Mouse (Mus musculus) intestine, embryonic 14.5 days (tissue): ENCODE measurements around the gene Cyp2d10. TPM values are rescaled to one million over a fixed set of nuclear protein-coding genes. Genes with fewer than 3 reads are reported as not detected.

Experiments
- ATAC-seq: fragments of 200-750 bp; cut with Nextera tagmentation; replicated peaks from 2 replicates; pipeline ENCODE4 v1.8.0; 2017; ENCODE audit warnings: low read depth, moderate number of reproducible peaks, moderate TSS enrichment, moderate library complexity; ENCODE audit not compliant: low FRiP score, low TSS enrichment
- DNase-seq: peaks from one replicate; pipeline ENCODE4 v3.0.0-alpha.2; 2018; ENCODE audit warnings: low spot score
- H3K27ac ChIP-seq: fragments of 300-500 bp; sonication (generic); 2 replicates; pipeline ENCODE4 v1.5.1; 2014; ENCODE audit warnings: low read depth, mild to moderate bottlenecking, control low read depth
- H3K27me3 ChIP-seq: fragments of 300-500 bp; sonication (generic); replicated peaks from 2 replicates; pipeline ENCODE4 v1.6.1; 2014; ENCODE audit warnings: low read length, control low read depth; ENCODE audit not compliant: control insufficient read depth, insufficient read depth
- H3K36me3 ChIP-seq: fragments of 300-500 bp; sonication (generic); 2 replicates; pipeline ENCODE4 v1.6.1; 2014; ENCODE audit warnings: low read length, control low read depth; ENCODE audit not compliant: control insufficient read depth, insufficient read depth
- H3K4me1 ChIP-seq: fragments of 300-500 bp; sonication (generic); replicated peaks from 2 replicates; pipeline ENCODE4 v1.6.1; 2014; ENCODE audit warnings: low read length, control low read depth, mixed read lengths; ENCODE audit not compliant: control insufficient read depth, insufficient read depth
- H3K4me2 ChIP-seq: fragments of 300-500 bp; sonication (generic); 2 replicates; pipeline ENCODE4 v1.6.1; 2014; ENCODE audit warnings: low read length
- H3K4me3 ChIP-seq: fragments of 300-500 bp; sonication (generic); 2 replicates; pipeline ENCODE4 v1.5.1; 2014; ENCODE audit warnings: low read depth, low read length, control low read depth, mixed read lengths
- H3K9ac ChIP-seq: fragments of 300-500 bp; sonication (generic); 2 replicates; pipeline ENCODE4 v1.6.1; 2014; ENCODE audit warnings: mild to moderate bottlenecking, low read length
- H3K9me3 ChIP-seq: fragments of 300-500 bp; sonication (generic); 2 replicates; pipeline ENCODE4 v1.6.1; 2016; ENCODE audit warnings: low read length, control low read depth; ENCODE audit not compliant: control insufficient read depth
- WGBS: fragments of 180-500 bp; shearing (Covaris S2); extraction: QIAGEN DNeasy Blood & Tissue Kit; methylation state at CpG from one replicate; pipeline ENCODE4 v1.1.7; 2014; 5-methylcytosine and 5-hydroxymethylcytosine counted together
- polyA plus RNA-seq: library from polyadenylated mRNA; unstranded; fragments of >200 nt; fragmentation: Nextera tagmentation; extraction: Ambion mirVana; gene quantifications from 2 replicates; pipeline ENCODE4 v1.2.1, GENCODE M21; 2014

Cyp2d10 gene
- polyA plus RNA-seq, 1 experiment from 2014 or later: not detected

DNA sequence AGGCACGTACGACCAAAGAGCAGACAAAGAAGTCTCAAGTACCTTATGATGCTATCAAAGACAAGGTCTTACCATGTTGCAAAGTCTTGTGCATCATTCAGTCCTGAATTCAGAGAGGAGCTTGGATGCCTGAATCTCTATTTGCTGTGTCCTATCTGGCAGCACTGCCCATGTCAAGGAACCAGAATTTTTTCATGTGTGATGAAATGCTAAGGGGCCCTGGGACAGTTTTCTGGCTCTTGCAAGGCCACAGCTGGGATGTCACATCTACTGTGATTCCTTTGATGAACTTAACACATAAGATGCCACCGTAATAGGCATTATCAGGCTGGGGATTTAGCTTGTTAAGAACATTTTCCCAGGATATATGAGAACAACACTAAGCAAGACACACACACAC lies 28.0 kb upstream of the Cyp2d10 start:
- Histone ChIP-seq H3K4me3 (no peak overlapping the region), H3K27me3 (no peaks in the 10 kb centered on the region), H3K4me2 (no peak overlapping the region), H3K4me1 (peaks cover 5% of the 10 kb centered on the region; the same call in 1 of the 2 replicates), H3K9me3 (no peaks in the 10 kb centered on the region), H3K27ac (no peak overlapping the region), H3K9ac (no peak overlapping the region), H3K36me3 (no peaks in the 10 kb centered on the region)
- ATAC-seq (no peak), DNase-seq (no peak)
- 84% methylated on average over 3 of the region's 3 CpGs for WGBS

DNA sequence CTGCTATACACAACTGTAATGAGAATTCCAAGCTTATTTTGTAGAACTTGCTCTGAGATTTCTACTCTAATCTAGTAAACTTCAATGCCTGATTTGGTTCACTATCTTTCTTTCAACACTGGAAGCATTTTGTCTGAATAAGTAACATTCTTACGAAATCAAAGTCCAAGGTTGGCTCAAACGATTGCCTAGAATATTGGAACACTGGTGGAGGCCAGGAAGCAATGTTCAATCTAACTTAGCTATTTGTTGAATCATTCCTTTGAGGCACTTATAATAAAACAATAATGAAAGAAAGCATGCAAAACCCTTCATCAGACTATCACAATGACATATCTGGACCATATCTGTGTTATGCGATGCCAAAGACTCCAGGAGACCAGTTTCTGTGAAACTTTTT lies 27.5 kb upstream of the Cyp2d10 start:
- no peaks in the 10 kb centered on the region for H3K36me3 ChIP-seq
- H3K9me3 ChIP-seq: no peaks in the 10 kb centered on the region
- no peaks in the 10 kb centered on the region for H3K27me3 ChIP-seq
- H3K4me3 ChIP-seq: no peak overlapping the region
- no peak overlapping the region for H3K27ac ChIP-seq
- DNase-seq: no peak
- no peak for ATAC-seq
- 94% methylated on average over 3 of the region's 3 CpGs for WGBS
- no peak overlapping the region for H3K4me2 ChIP-seq
- H3K4me1 ChIP-seq: peaks cover 5% of the 10 kb centered on the region; the same call in 1 of the 2 replicates
- H3K9ac ChIP-seq: no peak overlapping the region

DNA sequence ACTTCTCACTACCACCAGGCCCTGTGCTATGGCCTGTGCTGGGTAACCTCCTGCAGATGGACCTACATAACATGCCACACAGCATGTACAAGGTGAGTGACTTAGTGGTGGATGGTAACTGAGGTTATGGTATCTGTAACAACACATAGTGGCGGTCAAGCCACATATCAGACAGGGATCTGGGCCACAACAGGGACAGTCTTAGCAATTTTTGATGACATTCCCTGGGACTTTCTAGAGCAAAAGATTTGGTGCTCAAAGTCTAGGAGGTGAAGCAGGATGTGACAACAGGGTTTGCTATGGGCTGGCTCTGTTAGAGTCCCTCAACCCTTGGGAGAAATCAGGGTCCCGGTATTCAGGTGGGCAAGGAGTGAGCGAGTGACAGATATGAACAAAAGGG lies 26.6 kb upstream of the Cyp2d10 start:
- WGBS: 96% methylated on average over 3 of the region's 3 CpGs
- no peaks in the 10 kb centered on the region for H3K36me3 ChIP-seq
- peaks cover 5% of the 10 kb centered on the region; the same call in 1 of the 2 replicates for H3K4me1 ChIP-seq
- H3K4me3 ChIP-seq: no peak overlapping the region
- DNase-seq: no peak
- no peaks in the 10 kb centered on the region for H3K27me3 ChIP-seq
- no peak overlapping the region for H3K27ac ChIP-seq
- no peak overlapping the region for H3K9ac ChIP-seq
- H3K9me3 ChIP-seq: no peaks in the 10 kb centered on the region
- no peak overlapping the region for H3K4me2 ChIP-seq
- no peak for ATAC-seq

DNA sequence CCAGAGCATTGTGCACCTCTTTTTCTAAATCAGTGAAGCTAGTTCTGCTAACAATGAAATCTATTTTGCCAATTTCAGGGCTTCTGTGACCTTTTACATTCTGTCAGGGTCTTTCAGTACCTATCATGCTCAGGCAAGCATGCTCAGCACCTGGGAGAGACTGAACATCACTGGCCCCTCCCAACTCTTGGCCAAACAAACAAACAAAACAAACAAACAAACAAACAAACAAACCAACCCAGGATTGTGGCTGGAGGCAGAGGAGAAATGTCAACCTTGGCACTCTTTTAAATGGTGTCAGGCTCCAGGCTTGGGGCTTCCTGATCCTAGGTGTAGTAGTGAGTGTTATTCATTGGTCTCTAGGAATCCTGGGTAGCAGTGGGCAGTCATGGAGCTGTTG lies 26.1 kb upstream of the Cyp2d10 start, which contains the start of gene Cyp2d9:
TSS of gene Cyp2d9 (plus strand) at position 301 of the 400 bp plus-strand sequence.
- H3K9ac ChIP-seq: no peak within 1 kb of the TSS
- no peaks in the 10 kb centered on the region for H3K36me3 ChIP-seq
- H3K4me3 ChIP-seq: no peak within 1 kb of the TSS
- no peaks in the 10 kb centered on the region for H3K9me3 ChIP-seq
- no peaks in the 10 kb centered on the region for H3K27me3 ChIP-seq
- H3K4me2 ChIP-seq: no peak within 1 kb of the TSS
- ATAC-seq: no peak
- H3K27ac ChIP-seq: no peak within 1 kb of the TSS
- DNase-seq: no peak
- H3K4me1 ChIP-seq: peaks cover 4% of the 10 kb centered on the region; the same call in 1 of the 2 replicates

DNA sequence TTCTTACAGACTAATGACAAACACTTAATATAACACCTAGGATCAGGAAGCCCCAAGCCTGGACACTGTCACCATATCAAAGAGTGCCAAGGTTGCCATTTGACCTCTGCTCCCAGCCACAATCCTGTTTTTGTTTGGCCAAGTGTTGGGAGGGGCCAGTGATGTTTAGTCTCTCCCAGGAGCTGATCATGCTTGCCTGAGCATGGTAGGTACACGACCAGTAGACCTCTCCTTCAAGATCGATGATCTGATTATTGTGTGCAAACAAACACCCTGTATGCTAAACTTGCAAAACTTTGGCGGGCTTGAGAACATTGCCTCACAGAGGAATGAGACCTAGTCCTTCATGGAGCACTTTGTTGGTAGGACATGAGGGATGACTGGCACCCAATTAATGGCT lies 16.5 kb upstream of the Cyp2d10 start:
- Histone ChIP-seq H3K4me3 (no peak overlapping the region), H3K36me3 (no peaks in the 10 kb centered on the region), H3K9ac (no peak overlapping the region), H3K4me1 (no peaks in the 10 kb centered on the region), H3K27me3 (no peaks in the 10 kb centered on the region), H3K9me3 (no peaks in the 10 kb centered on the region), H3K27ac (no peak overlapping the region), H3K4me2 (no peak overlapping the region)
- WGBS: 86% methylated on average over 3 of the region's 3 CpGs
- DNase-seq (no peak), ATAC-seq (no peak)

DNA sequence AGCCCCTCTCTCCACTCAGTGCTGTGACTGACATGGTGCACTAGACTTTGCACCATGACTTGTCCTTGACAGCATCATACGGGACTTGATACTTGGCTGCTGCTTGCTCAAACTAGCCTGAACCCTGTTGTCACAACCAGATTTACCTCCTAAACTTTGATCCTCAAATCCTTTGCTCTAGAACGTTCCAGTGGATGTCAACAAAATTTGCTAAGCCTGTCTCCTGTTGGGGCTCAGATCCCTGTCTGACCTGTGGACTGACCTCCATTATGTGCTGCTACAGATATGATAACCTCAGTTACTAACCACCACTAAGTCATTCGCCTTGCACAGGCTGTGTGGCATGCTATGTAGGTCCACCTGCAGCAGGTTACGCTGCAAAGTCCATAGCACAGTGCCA lies 15.9 kb upstream of the Cyp2d10 start:
- Histone ChIP-seq H3K4me2 (no peak overlapping the region), H3K4me3 (no peak overlapping the region), H3K4me1 (no peaks in the 10 kb centered on the region), H3K36me3 (no peaks in the 10 kb centered on the region), H3K9me3 (no peaks in the 10 kb centered on the region), H3K9ac (no peak overlapping the region), H3K27me3 (no peaks in the 10 kb centered on the region), H3K27ac (no peak overlapping the region)
- 79% methylated on average over 4 of the region's 4 CpGs for WGBS
- ATAC-seq (no peak), DNase-seq (peak; percentile 38)

DNA sequence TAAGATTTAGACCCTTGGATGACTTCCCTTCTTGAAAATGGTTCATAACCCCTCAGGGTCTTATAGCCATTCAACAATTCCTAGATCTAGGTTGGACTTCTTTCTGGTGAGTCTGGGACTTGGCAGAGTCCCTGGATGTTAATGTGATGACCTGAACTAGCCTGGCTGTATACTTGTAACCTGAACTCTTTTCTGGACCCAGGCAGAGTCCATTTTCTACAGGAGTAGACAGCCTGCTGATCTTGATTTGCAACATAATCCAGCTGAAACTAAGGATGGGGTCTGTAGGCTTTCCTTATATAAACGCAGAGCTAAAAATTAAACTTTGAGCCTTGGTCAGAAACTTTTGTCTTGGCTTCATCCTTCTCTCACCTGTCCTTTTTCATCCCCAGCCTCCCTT lies 11.6 kb upstream of the Cyp2d10 start:
- WGBS: 60% methylated on average over 1 of the region's 1 CpGs
- Histone ChIP-seq H3K4me2 (no peak overlapping the region), H3K9ac (no peak overlapping the region), H3K4me1 (no peaks in the 10 kb centered on the region), H3K27me3 (no peaks in the 10 kb centered on the region), H3K4me3 (no peak overlapping the region), H3K9me3 (no peaks in the 10 kb centered on the region), H3K36me3 (no peaks in the 10 kb centered on the region), H3K27ac (no peak overlapping the region)
- ATAC-seq: no peak
- DNase-seq: no peak

DNA sequence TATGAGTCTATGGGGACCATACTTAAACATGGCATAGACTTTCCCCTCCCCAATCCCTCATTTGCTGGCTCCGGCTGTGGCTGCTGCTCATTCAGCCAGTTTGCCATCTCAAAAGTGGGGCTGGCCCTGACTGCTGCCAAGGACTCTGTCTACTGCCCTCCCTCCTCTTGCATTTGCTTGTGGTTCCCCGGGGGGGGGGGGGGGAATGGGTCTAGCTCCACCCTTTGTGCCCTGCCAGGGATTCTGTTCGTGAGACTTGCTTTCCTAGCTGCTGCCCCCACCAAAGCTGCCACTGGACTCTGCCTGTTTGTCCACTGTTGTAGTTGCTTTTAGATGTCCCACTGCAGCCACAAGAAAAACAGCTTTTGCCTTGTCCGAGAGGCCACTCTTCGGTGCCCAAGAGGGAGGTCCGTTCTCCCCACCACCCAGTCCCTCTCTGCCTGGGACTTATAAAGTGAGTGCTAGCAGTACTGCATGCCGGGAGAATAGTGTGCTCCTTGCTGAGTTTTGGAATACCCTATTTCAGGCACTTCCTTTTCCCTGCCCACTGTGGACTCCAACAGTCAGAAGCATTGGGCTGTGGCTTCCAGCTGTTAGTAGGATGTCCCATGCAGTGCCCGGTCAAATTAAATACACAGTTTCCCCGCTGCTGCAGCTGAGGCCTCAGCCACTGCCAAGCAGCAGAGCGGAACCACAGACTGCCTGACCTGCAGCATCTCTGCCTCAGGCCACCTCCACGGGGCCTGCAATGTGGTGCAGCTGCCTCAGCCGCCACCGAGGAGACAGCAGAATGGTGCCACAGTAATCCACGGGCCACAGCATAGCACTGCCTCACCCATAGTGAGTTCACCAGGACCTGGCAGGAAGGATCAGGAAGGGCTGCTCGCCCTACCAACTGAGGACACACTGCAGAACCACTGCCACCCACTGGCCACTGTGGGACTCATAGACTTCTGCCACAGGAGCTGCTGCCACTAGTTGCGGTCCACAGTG lies 10.1 kb upstream of the Cyp2d10 start:
- DNase-seq: peak; percentile 71
- no peak overlapping the region for H3K4me2 ChIP-seq
- no peak overlapping the region for H3K9ac ChIP-seq
- ATAC-seq: peak; percentile 80
- no peaks in the 10 kb centered on the region for H3K4me1 ChIP-seq
- no peaks in the 10 kb centered on the region for H3K36me3 ChIP-seq
- 30% methylated on average over 16 of the region's 16 CpGs for WGBS
- H3K27ac ChIP-seq: no peak overlapping the region
- no peaks in the 10 kb centered on the region for H3K27me3 ChIP-seq
- no peaks in the 10 kb centered on the region for H3K9me3 ChIP-seq
- H3K4me3 ChIP-seq: no peak overlapping the region

DNA sequence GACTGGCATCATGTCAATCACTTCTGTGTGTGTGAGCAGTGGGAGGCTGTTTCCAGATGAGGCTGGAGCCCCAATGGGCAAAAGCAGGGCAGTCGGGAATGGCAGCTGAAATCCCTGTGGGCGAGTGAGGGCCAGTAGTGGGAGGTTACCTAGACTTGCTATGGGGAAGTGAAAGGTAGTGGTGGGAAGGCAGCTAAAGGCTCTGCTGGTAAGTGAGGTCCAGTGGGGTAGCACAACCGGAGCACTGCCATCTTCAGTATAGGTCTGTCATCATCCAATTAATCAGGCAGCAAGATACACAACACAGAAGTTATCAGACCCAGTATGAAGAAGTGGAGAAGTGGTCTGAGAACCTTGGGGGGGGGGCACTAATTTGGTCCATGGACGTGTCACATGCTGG lies 541 bp upstream of the Cyp2d10 start:
- H3K27ac ChIP-seq: no peak overlapping the region
- DNase-seq: no peak
- H3K27me3 ChIP-seq: no peaks in the 10 kb centered on the region
- 75% methylated on average over 4 of the region's 4 CpGs for WGBS
- H3K36me3 ChIP-seq: no peaks in the 10 kb centered on the region
- no peak overlapping the region for H3K4me2 ChIP-seq
- no peak for ATAC-seq
- no peak overlapping the region for H3K9ac ChIP-seq
- H3K4me3 ChIP-seq: no peak overlapping the region
- no peaks in the 10 kb centered on the region for H3K9me3 ChIP-seq
- no peaks in the 10 kb centered on the region for H3K4me1 ChIP-seq
